Mouse (Mus musculus) cerebellum, adult 9-10 months (tissue): ENCODE measurements around the gene Ly6g5c.
"Not testable (repeated sequence)": the region's sequence is repeated elsewhere in the genome, so short reads cannot be mapped to it uniquely, and the experiment has no call there.

ENCODE experiments used
- DNase-seq: peaks from one replicate; pipeline ENCODE4 v3.0.0; 2022

Ly6g5c gene

DNA sequence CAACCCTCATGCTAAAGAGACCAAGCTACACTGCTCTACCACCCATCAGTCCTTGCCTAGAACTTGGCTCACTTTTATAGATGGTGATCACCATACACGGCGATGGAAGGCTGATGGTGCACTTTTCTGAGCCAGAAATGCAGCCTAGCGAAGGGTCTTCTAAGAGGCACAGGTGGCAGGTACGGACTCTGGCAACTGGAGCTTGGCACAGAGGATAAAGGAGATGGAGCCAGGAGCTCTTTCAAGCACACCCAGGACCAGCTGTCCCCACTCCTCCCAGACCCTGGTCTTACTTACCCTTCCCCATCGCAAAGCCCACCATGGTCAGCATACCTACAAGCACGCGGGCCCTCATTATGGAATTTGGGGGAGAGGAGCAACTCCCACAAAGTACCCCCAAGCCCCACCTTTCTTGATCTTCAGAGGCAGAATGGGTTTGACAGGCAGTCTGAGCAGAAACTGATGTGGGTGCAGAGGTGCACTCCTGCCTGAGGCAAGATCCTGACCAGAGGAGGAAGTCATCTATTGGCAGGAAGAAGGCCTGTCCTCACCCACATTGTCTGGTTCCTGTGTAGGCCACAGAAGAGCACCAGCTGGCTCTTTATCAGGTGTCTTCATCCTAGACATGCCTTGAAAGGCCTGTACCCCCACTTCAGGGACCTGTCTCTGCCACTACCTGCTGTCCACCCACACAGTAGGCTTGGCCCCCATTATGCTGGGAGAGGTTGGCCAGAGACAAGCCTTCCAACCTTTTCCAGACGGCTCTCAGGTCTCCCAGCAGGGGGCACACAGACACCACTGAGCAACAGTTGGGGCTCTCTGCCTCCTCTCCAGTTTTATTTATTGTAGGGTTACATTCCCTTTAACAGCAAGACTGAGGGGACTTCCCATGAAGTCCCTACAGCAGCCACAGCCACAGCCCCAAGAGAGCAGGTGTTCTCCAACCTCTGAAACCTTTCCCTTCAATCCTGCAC is 7.3 kb downstream of the Ly6g5c start, which contains the start of gene Ly6g5b:
Gene Ly6g5b (minus strand): TSS at position 383 of the 974 bp plus-strand sequence.
- no peak for DNase-seq

DNA sequence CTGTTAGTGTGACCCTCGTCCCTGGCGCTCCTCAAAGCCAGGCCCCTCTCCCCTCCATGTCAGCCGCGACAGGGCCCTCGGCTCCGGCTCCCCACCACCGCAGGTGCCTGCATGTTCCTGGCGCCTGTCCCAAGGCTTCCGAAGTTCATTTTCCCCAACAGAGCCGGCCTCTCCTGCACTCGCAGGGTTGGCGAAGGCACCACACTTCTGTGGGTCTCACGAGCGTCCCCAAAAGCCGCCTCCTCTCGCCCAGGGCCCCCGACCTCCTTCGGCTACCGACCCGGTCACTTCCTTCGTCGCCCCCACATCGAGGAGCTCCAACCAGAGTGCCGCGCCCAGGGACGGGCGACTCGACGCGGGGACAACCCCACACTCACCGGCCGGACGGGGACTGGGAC is 12.7 kb downstream of the Ly6g5c start:
- peak; percentile 74 for DNase-seq

DNA sequence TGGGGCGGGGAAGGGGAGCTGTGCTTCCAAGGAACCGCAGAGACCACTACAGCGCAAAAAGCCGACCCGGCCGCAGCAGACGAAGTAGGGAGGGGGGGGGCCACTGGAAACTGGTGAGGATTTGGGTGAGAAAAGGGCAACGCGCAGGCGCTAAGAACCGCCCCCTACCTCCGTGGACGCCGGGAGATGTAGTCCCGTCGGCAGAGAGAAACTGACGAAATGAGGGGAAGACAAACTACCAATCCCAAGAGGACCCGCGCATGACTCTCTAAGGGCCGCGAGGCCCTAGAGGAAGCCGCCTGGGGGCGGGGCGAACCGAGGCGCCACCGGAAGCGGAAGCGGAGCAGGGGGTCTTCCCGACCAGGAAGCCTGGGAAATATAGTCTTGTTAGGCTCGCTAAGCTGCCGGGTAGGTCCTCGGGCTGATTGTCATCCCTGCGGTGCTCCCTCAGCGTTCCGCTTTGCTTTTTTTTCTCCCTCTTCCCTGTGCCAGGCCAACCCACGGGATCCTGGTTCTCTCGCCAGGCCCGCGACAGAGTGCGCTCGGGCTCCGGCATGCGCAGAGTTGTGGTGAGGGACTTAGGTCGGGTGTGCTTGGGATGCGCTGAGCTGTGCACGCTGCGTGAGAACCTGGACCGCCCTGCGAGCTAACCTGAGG is 13.2 kb downstream of the Ly6g5c start, which contains the start of gene Gpank1:
Gene Gpank1 (plus strand): TSS at position 313 of the 657 bp plus-strand sequence.
- peak; percentile 99 for DNase-seq

DNA sequence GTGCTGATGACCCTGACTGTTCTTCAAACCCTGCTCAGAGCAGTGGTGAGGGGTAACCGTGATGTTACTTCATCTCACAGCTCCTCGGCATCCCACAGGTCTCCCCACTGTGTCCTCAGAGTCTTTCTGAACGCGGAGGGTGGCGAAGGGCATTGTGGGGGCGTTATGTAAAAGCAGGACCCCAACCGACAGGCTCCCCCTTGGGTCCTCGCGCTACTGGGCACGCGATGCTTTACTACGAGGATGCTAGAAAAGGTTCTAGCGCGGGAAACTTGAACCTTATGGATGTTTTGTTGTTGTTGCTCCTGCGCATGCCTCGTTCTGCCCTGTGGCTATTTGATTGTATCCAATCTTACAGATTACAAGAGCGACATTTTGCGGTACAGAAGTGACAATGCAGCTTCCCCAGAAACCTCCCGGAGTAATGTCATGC is 13.8 kb downstream of the Ly6g5c start, which contains the start of gene Csnk2b:
Gene Csnk2b (minus strand): TSS at position 183 of the 433 bp plus-strand sequence.
- peak; percentile 90 for DNase-seq

DNA sequence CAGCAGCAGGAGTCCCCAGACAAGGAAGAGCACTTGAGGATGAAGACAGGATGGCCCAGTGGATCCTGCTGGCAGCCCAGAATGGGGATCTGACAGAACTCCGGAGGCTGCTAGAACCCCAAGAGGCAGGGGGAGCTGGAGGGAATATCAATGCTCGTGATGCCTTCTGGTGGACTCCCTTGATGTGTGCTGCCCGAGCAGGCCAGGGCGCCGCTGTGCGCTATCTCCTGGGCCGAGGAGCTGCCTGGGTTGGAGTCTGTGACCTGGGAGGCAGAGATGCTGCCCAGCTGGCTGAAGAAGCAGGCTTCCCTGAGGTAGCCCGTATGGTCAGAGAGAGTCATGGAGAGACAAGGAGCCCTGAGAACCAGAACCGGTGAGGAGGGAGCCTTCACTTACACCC is 15.2 kb downstream of the Ly6g5c start:
- DNase-seq = not testable (repeated sequence)

DNA sequence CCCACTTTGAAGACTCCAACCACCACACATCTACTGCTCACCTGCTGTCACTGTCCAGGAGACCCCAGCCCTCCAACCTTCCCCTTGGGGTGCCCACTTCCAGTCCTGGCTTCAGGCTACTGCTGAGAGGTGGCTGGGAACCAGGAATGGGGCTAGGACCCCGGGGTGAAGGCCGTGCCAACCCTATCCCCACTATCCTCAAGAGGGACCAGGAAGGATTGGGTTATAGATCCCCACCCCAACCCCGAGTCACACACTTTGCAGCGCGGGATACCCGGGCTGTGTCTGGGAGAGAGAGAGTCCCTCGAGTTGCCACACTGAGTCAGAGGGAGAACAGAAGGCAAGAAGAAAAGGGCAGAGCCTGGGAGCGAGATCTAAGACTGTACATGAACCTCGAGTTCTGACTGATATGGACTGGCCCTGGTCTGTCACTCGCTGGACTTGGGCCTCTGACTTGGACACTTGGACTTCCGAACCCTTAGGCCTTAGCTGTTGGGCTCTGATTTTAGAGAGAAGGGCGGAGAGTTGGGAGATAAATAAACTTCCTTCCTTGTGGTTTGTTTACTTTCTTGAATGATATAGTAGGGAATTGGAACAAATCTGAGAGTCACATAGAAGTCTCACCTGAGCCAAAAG is 16.3 kb downstream of the Ly6g5c start:
- DNase-seq = not testable (repeated sequence)

DNA sequence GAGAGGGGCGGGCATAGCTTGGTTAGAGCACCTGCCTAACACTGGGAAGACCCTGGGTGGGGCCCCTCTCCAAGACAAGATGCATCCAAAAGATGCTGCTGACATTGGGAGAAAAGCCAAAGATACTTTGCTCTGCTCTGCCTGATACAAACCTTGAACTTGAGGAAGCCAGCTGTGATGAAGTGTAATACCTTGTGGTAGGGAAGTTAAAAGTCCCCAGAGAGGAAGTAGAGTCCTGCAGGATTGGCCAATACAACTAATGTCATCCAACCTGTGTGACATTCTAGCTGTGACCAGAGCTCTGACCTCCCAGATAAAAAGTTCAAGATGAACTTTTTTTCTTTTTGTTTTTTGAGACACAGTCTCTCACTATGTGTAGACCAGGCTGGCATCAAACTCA is 17.0 kb downstream of the Ly6g5c start:
- no peak for DNase-seq

DNA sequence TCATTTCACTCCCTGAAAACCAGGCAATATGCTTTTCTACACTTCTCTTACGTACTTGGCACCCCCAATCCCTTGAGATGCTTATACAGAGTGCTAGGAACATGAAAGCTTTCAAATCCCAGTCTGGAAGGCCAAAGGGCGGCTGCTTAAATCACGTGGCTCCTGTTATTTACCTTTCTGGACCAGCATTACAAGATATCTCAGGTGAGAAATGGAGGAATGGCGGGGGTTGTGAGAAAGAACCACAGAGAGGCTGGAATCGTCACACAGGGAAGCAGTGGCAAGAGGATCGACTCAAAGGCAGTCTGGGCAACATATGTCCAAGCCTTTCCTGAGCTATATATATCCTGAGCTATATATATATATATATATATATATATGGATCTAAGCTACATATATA is 17.5 kb downstream of the Ly6g5c start:
- no peak for DNase-seq

DNA sequence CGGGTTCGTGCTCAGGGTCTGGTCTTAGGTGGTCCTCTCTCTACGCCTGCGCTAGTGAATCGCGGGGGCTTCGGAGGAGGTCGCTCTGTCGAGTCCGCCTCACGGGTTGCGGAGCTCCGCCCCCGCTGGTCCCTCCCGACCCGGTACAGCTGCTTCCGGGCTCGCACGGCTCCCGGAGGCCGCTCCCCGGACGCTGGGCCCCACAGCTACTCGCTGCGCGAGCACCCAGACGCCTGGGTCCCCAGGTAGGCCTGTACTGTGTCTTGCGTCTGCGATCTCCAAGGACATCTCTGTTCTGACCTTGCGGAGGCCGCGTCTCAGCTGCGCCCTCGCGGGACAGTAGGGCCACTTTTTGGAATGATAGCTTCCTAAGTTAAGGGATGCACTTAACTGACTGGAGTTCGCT is 18.1 kb downstream of the Ly6g5c start, which contains the start of gene D17H6S53E:
Gene D17H6S53E (plus strand): TSS at position 168 of the 406 bp plus-strand sequence.
- DNase-seq = no peak

DNA sequence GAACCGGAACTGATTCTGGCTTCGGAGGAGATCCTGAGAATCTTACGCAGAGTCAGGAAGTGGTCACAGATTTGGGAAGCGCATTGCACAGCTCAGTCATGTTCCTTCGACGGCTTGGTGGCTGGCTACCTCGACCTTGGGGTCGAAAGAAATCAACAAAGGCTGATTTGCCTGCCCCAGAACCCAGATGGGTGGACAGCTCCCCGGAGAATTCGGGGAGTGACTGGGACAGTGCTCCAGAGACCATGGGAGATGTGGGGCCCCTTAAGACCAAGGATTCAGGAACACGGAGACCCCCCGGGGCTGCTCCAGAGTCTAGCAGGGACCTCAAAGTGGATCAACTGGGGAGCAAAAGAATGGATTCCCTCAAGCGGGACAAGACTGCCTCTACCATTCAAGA is 18.9 kb downstream of the Ly6g5c start:
- DNase-seq = no peak

DNA sequence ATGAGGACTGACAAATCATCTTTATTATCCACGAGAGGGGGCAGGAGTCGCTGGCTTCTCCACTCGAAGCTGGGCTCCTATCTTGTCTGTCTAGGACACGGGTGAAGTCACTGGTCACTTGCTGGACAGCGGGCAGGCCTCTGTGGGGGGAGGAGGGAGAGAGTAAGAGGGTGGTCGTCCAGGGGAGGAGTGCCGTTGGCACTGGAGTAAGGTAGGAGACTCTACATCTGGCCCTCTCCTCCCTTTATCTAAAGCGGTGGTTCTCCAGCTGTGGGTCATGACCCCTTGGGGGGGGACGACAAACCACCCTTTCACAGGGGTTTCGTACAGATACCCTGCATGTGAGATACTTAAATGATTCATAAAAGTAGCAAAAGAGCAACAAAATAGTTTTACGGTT is 20.9 kb downstream of the Ly6g5c start:
- DNase-seq = no peak

DNA sequence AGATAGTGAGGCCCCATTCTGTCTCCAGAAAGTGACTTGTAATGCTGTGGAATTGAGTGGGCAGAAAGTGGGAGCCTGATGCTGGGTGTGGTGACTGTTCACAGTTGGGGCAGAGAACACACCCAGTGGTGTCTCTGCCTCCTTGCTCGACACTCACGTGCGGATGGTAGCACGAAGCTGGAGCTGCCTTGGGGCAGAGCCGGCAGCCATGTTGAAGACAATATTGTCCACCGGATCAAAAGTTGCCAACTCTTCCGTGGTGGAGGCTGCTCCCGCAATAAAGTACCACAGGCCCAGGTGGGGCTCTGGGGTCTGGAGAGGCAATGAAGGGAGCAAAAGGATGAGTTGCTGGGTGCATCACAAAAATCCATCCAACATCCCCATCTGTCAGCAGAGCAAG is 23.0 kb downstream of the Ly6g5c start:
- no peak for DNase-seq

DNA sequence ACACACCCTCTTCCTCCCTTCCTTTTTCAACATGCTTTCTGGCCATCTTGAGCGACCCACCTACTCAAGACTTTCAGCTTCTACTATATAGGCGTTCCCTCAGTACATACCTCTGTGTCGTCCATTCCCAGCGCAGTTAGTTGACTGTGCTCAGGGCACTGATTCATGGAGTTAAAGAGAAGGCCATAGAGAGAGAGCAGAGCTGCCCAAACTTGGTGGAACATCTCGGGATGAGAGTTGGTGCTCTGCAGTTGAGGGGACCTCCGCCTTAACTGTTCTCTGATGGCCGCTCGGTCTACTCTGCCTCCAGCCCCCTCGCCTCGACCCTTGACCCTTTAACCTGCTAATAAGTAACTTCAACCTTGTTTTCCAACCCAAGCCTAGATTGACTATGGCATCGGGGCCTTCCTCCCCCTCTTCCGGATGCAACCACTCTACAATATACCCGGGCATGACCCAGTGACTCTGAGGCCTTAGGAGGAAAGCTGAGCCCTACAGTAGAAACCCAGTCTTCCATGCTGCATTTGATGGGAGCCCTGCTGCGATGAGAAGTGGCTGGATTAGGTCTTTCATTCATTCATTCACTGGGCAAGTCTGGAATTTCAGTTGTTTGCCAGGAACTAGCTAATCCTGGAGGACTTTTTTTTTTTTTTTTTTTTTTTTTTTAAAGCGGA is 23.6 kb downstream of the Ly6g5c start, which contains the start of gene Apom:
Gene Apom (minus strand): TSS at position 551 of the 674 bp plus-strand sequence.
- DNase-seq = no peak

DNA sequence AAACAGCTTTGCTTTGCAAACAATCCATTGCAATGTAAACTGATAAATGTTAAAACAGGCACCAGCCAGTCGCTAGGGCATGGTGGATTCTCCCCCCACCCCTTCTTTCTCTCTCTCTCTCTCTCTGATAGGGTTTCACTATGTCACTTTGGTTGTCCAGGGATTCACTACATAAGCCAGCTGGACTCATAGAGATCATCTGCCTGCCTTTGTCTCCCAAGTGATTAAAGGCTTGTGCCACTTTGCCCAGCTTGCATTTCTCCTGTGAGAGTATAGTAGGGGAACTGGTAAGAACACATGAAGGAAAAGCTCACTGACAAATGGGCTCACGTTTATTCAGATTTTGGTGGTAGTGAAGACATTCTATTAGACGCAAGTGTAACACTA is 24.1 kb downstream of the Ly6g5c start:
- DNase-seq = no peak

DNA sequence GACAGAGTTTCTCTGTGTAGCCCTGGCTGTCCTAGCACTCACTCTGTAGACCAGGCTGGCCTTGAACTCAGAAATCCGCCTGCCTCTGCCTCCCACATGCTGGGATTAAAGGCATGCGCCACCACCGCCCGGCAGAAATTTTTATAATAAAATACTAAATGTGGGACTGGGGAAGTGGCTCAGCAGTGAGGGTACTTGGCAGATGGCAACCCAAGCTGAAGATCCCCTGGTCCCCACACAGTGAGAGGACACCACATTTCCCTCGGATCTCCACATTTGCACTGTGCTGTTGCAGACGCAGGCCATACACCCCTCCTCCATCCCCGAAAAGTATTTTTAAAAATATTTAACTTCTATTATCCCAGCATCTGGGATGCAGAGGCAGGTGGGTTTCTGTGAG is 25.4 kb downstream of the Ly6g5c start:
- peak; percentile 59 for DNase-seq

DNA sequence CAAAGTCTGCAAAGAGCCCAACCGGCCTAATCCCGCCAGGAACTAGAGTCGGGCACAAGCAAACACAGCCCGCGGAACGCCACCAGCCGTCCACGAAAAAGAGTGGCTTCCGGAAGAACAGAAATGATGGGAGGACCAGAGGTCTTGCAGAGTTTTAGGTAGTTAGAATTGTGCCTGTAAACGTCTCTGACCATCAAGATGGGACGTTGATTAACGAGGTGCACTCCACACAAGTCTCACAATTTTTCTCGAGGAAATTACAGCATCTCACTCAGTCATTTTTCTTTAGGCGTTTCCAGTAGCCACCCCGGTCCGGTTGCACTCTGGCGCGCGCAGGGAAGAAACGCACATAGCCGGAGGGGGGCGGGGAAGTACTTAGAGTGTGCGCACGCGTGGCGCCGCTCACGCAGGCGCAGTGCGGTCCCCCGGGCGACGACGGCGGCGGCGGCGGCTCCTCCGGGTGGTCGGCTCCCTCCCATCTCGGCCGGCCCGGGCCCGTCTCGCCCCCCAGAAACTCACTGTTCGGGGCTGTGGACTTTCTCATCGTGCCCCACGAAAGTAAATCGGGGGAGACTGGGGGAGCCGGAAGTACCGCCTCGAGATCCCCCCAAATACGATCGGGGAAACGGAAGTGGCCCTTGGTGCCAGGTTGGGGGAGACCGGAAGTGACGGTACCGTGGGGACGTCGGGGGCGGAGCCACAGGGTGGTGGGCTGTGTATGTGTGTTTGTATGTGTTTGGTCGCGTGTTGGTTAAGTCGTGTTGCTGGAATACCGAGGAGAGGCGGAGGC is 26.9 kb downstream of the Ly6g5c start, which contains the start of gene Bag6:
Gene Bag6 (plus strand): TSS at position 378 of the 790 bp plus-strand sequence.
- peak; percentile 96 for DNase-seq

DNA sequence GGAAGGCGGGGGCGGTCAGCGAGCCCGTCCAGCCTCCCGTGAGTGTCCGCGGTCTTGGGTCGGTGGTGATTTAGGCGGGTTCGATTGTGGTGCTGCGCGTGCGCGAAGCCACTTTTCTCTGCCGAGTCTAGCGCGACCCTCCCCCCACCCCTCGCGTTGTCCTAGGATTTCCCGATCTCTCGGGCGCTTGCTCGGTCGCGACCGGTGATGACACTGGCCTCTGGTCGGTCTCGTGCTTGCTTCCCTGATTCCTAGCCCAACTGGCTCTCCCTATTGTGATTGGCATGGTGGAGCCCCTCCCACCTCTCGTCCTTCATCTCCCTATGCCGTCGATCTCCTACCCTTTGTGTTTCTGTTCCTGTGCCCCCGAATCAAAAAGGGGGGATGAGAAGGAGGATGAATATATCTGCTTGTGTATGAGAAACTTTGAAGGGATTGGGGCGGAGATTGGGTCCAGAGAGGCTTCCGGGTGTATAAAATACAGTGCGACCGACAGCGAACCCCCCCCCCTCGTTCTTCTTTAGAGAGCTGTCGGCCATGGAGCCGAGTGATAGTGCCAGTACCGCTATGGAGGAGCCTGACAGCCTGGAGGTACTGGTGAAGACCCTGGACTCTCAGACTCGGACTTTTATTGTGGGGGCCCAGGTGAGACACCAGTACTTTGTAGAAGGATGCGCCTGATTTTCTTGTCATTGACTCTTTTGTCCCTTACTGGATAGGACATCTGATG is 27.7 kb downstream of the Ly6g5c start:
- no peak for DNase-seq

DNA sequence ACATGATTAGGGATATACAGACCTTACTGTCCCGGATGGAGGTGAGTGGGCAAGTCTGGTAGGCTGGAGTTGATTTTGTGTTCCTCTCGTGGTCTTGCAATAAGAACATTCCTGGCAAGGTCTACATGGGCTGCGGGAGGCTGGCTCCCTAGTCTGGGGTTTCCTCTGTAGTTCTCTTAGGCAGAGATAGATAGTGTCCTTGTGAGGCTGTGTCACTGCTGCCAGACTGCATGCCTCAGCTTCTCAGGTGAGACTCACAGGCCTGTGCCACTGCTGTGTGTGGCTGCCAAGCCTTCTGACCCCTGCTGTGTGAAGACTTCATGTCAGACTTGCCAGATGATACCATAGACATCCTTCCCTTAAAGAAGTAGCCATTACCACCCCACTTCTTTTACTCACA is 31.2 kb downstream of the Ly6g5c start:
- no peak for DNase-seq

DNA sequence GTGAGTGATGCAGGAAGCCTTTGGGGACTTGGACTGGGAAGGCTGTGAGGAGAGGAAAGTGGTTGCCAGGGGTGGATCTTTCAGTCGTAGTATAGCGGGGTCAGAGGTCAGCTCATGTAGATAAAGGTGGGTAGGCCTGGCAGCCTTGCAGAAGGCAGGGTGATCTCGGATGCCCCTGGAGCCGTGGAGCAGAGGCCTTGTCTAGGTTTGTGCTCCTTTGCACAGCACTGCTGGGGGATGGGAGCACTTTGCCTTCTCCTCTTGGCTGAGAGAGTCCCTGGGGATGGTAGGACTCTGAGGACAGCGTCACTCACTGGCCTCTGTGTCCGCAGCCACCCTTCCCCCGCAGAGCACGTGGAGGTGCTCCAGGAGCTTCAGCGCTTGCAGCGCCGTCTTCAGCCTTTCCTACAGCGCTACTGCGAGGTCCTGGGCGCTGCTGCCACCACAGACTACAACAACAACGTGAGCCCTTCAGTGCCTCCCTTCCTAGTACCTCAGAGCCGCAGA is 32.5 kb downstream of the Ly6g5c start:
- DNase-seq = no peak

DNA sequence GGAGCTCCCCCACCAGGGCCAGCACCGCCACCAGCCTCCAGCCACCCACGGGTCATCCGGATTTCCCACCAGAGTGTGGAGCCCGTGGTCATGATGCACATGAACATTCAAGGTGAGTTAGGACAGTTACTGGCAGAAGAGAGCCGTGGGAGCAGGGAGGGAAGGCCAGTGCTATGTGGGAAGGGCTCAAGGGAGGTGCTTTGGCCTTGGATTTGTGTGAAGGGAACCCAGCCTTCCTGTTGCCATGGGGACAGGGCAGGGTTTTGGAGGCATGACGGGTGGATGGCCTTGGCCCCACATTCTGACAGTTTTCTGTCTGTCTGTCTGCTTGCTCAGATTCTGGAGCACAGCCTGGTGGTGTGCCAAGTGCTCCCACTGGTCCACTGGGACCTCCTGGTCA is 33.9 kb downstream of the Ly6g5c start:
- DNase-seq = no peak

DNA sequence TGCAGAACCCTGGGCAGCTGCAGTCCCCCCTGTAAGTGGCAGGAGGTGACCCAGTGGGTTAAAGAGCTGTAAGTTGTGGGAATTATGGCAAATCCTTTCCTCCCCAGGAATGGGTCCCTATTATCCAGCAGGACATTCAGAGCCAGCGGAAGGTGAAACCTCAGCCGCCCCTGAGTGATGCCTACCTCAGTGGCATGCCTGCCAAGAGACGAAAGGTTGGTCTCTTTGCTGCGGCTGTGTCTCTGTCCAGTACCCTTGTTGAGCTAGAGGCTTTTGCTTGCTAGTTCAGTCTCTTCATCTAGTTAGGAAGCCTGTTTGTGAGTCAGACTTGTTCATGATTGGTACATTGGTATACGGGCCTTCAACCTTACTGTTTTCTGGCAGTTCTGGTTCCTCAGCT is 38.1 kb downstream of the Ly6g5c start:
- no peak for DNase-seq
